Comparison of ENCODE assay signal across 19 mouse cellular contexts in the genomic region with DNA sequence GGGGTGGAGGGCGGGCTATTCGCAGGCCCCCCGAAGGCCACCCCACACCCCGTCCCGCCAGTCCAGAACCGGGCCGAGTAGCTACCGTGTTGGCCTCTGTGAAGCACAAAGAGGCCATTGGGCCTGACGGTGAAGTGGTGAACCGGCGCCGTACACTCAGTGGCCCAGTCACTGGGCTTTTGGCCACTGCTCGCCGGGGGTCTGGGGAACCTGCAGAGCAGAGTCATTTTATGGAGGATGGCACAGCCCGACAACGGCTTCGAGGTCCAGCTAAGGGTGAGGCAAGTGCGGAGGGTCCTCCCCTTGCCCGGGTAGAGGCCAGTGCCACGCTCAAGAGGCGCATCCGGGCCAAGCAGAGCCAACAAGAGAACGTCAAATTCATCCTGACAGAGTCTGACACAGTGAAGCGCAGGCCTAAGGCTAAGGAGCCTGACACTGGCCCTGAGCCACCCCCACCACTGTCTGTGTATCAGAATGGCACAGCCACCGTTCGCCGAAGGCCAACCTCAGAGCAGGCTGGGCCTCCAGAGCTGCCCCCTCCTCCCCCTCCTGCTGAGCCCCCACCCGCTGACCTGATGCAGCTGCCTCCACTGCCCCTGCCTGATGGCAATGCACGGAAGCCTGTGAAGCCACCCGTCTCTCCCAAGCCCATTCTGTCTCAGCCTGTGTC. TPM values are rescaled to one million over a fixed set of nuclear protein-coding genes. Genes with fewer than 3 reads are reported as not detected.
DNase-seq lines count a peak whose midpoint lies in the region; ATAC-seq and TF ChIP-seq lines count a peak whose summit lies in the region.
"Had no signal": no experiment of that assay in that cellular context is flagged by ENCODE, and none has a peak within 500 bp of the region (broad histone marks: within the 10 kb centered on the region; RNA-seq: fewer than 3 reads in every experiment).

No protein-coding gene starts in this region.

- TF ChIP-seq CTCF in E14TG2a.4 (conservative IDR thresholded peaks at IDR 0.05; ENCODE audit: low read length) = no peak
- TF ChIP-seq CTCF in midbrain, postnatal 0 days (IDR thresholded peaks at IDR 0.05) = no peak

- WGBS in midbrain, embryonic 13.5 days = 89% methylated on average over 30 of the region's 30 CpGs
- WGBS in midbrain, embryonic 10.5 days = 89% methylated on average over 30 of the region's 30 CpGs
- 89% methylated on average over 30 of the region's 30 CpGs for WGBS in midbrain, postnatal 0 days

- peaks cover 95% of the 10 kb centered on the region for H3K36me3 ChIP-seq in midbrain, embryonic 13.5 days
- peaks cover 97% of the 10 kb centered on the region for H3K36me3 ChIP-seq in midbrain, embryonic 10.5 days
- H3K36me3 ChIP-seq in E14TG2a.4 (ENCODE audit: insufficient read depth, low read length) = peaks cover 28% of the 10 kb centered on the region
- peaks cover 92% of the 10 kb centered on the region for H3K36me3 ChIP-seq in midbrain, postnatal 0 days (ENCODE audit: insufficient read depth, low read length)

- H3K27me3 ChIP-seq in midbrain, embryonic 13.5 days = no peaks in the 10 kb centered on the region
- peaks cover 14% of the 10 kb centered on the region; the same call in 1 of the 2 replicates for H3K27me3 ChIP-seq in midbrain, embryonic 10.5 days (ENCODE audit: low read depth, poor library complexity, severe bottlenecking)
- H3K27me3 ChIP-seq in E14TG2a.4 (ENCODE audit: insufficient read depth, low read length) = peaks cover 48% of the 10 kb centered on the region
- no peaks in the 10 kb centered on the region for H3K27me3 ChIP-seq in midbrain, postnatal 0 days (ENCODE audit: insufficient read depth, low read length)
- H3K27me3 ChIP-seq: embryonic facial prominence, embryonic 15.5 days had no signal

- H3K9ac ChIP-seq in midbrain, embryonic 13.5 days (replicated peaks) = 0 out of 2 replicates have a peak overlapping the region, but pooled peaks have one; percentile 19
- H3K9ac ChIP-seq in midbrain, postnatal 0 days (replicated peaks; ENCODE audit: low read length, poor library complexity, severe bottlenecking) = 0 out of 2 replicates have a peak overlapping the region, but pooled peaks have one; percentile 8
- H3K9ac ChIP-seq: embryonic facial prominence, embryonic 15.5 days had no signal

- peaks cover 10% of the 10 kb centered on the region for H3K4me1 ChIP-seq in midbrain, embryonic 13.5 days (replicated peaks)
- peaks cover 17% of the 10 kb centered on the region for H3K4me1 ChIP-seq in midbrain, embryonic 10.5 days
- H3K4me1 ChIP-seq in E14TG2a.4 (replicated peaks; ENCODE audit: low read depth, low read length) = peaks cover 61% of the 10 kb centered on the region
- no peaks in the 10 kb centered on the region for H3K4me1 ChIP-seq in midbrain, postnatal 0 days (ENCODE audit: insufficient read depth, low read length)

- H3K27ac ChIP-seq in midbrain, embryonic 13.5 days = no peak overlapping the region
- no peak overlapping the region for H3K27ac ChIP-seq in midbrain, embryonic 10.5 days (replicated peaks)
- no peak overlapping the region for H3K27ac ChIP-seq in midbrain, postnatal 0 days (ENCODE audit: low read depth, low read length)
- H3K27ac ChIP-seq: embryonic facial prominence, embryonic 15.5 days; gastrocnemius, adult 2 months had no signal

- peak; percentile 45 to 53 for DNase-seq in cerebellum, postnatal 25 days
- DNase-seq in cerebellum, postnatal 4 days (ENCODE audit: low spot score in 2 of 2) = no peak
- no peak for DNase-seq in midbrain, embryonic 10.5 days (ENCODE audit: low spot score)
- no peak for DNase-seq in midbrain, postnatal 0 days (ENCODE audit: low spot score)
- no peak for DNase-seq in heart, postnatal 4 days
- DNase-seq: cerebellum, adult 18-20 months; embryo, embryonic 11 days; gastrocnemius, adult 2 months; heart, postnatal 14 days; kidney, adult 11 months; liver; thymus, postnatal 36 days had no signal

- ATAC-seq in midbrain, embryonic 13.5 days = no peak
- ATAC-seq in midbrain, postnatal 0 days (ENCODE audit: low FRiP score) = no peak
- ATAC-seq: lung, postnatal 0 days had no signal

- H3K9me3 ChIP-seq in midbrain, embryonic 13.5 days = no peaks in the 10 kb centered on the region
- H3K9me3 ChIP-seq in midbrain, embryonic 10.5 days (replicated peaks) = no peaks in the 10 kb centered on the region
- no peaks in the 10 kb centered on the region for H3K9me3 ChIP-seq in E14TG2a.4 (ENCODE audit: low read length)
- no peaks in the 10 kb centered on the region for H3K9me3 ChIP-seq in midbrain, postnatal 0 days (ENCODE audit: low read length)
- H3K9me3 ChIP-seq: embryonic facial prominence, embryonic 15.5 days had no signal

- H3K4me3 ChIP-seq in midbrain, embryonic 13.5 days (replicated peaks) = no peak overlapping the region
- H3K4me3 ChIP-seq in midbrain, embryonic 10.5 days = no peak overlapping the region
- peak overlapping the region; percentile 64 for H3K4me3 ChIP-seq in E14TG2a.4 (replicated peaks; ENCODE audit: low read length)
- H3K4me3 ChIP-seq in midbrain, postnatal 0 days (ENCODE audit: low read depth, low read length) = no peak overlapping the region
- H3K4me3 ChIP-seq: embryonic facial prominence, embryonic 15.5 days; gastrocnemius, adult 2 months had no signal

- no peak overlapping the region for H3K4me2 ChIP-seq in midbrain, embryonic 13.5 days (replicated peaks)
- H3K4me2 ChIP-seq in midbrain, postnatal 0 days (ENCODE audit: low read depth, low read length, poor library complexity, severe bottlenecking) = no peak overlapping the region

RNA-seq across cellular contexts. Expression of gene Caskin1, which starts 17.0 kb away (rescaled TPM):
- polyA plus RNA-seq in midbrain, embryonic 13.5 days (2015; fragmentation: Nextera tagmentation; extraction: Ambion mirVana) = 24.7 and 29.1 TPM in 2 replicates
- 6.7 and 8.5 TPM in 2 replicates for polyA plus RNA-seq in midbrain, embryonic 10.5 days (2016; fragmentation: Nextera tagmentation; extraction: Ambion mirVana)
- 151 and 153 TPM in 2 replicates for total RNA-seq in midbrain, postnatal 0 days (2014; rRNA removed)
- polyA plus RNA-seq in midbrain, postnatal 0 days (2015; fragmentation: Nextera tagmentation; extraction: Ambion mirVana) = 43.9 and 47.5 TPM in 2 replicates
- total RNA-seq in heart, postnatal 4 days (2021) = under 1 TPM; 0.34 to 0.91 TPM
- total RNA-seq: megakaryocyte progenitor cell, adult 5-6 weeks; monocyte, adult 5-6 weeks had no signal

RNA-seq across cellular contexts. Expression of gene Traf7, which starts 22.3 kb away (rescaled TPM):
- 97.3 and 106 TPM in 2 replicates for polyA plus RNA-seq in midbrain, embryonic 13.5 days (2015; fragmentation: Nextera tagmentation; extraction: Ambion mirVana)
- polyA plus RNA-seq in midbrain, embryonic 10.5 days (2016; fragmentation: Nextera tagmentation; extraction: Ambion mirVana) = 106 and 110 TPM in 2 replicates
- 175 and 179 TPM in 2 replicates for total RNA-seq in midbrain, postnatal 0 days (2014; rRNA removed)
- 71.4 and 73.6 TPM in 2 replicates for polyA plus RNA-seq in midbrain, postnatal 0 days (2015; fragmentation: Nextera tagmentation; extraction: Ambion mirVana)
- total RNA-seq in heart, postnatal 4 days (2021) = 100 to 1,000 TPM in 1 of 2 experiments, 10 to 100 TPM in 1; 97.6 to 106 TPM

RNA-seq across cellular contexts. Expression of gene Mlst8, which starts 26.5 kb away (rescaled TPM):
- polyA plus RNA-seq in midbrain, embryonic 13.5 days (2015; fragmentation: Nextera tagmentation; extraction: Ambion mirVana) = 38.6 and 41.4 TPM in 2 replicates
- polyA plus RNA-seq in midbrain, embryonic 10.5 days (2016; fragmentation: Nextera tagmentation; extraction: Ambion mirVana) = 40.2 and 40.9 TPM in 2 replicates
- 51.8 and 60.8 TPM in 2 replicates for total RNA-seq in midbrain, postnatal 0 days (2014; rRNA removed)
- 28.4 and 29.5 TPM in 2 replicates for polyA plus RNA-seq in midbrain, postnatal 0 days (2015; fragmentation: Nextera tagmentation; extraction: Ambion mirVana)
- total RNA-seq in heart, postnatal 4 days (2021) = 10 to 100 TPM; 14.9 to 16.3 TPM

RNA-seq across cellular contexts. Expression of gene Rab26, which starts 28.6 kb away (rescaled TPM):
- polyA plus RNA-seq in midbrain, embryonic 13.5 days (2015; fragmentation: Nextera tagmentation; extraction: Ambion mirVana) = 2.9 TPM in 2 replicates
- polyA plus RNA-seq in midbrain, embryonic 10.5 days (2016; fragmentation: Nextera tagmentation; extraction: Ambion mirVana) = 2.1 and 2.9 TPM in 2 replicates
- 4.4 and 7.6 TPM in 2 replicates for total RNA-seq in midbrain, postnatal 0 days (2014; rRNA removed)
- 15.5 and 17.7 TPM in 2 replicates for polyA plus RNA-seq in midbrain, postnatal 0 days (2015; fragmentation: Nextera tagmentation; extraction: Ambion mirVana)
- under 1 TPM; 0.27 to 0.38 TPM for total RNA-seq in heart, postnatal 4 days (2021)
- total RNA-seq: gastrocnemius, adult 2 months; monocyte, adult 5-6 weeks had no signal

RNA-seq across cellular contexts. Expression of gene Bricd5, which starts 31.7 kb away (rescaled TPM):
- not detected in 2 replicates for polyA plus RNA-seq in midbrain, embryonic 13.5 days (2015; fragmentation: Nextera tagmentation; extraction: Ambion mirVana)
- polyA plus RNA-seq in midbrain, embryonic 10.5 days (2016; fragmentation: Nextera tagmentation; extraction: Ambion mirVana) = 0.21 and 0.22 TPM in 2 replicates
- total RNA-seq in midbrain, postnatal 0 days (2014; rRNA removed) = 0.57 TPM in 1 of 2 replicates, not detected in the other
- polyA plus RNA-seq in midbrain, postnatal 0 days (2015; fragmentation: Nextera tagmentation; extraction: Ambion mirVana) = 0.83 and 0.95 TPM in 2 replicates
- total RNA-seq in heart, postnatal 4 days (2021) = under 1 TPM in 1 of 2 experiments, not detected in 1; 0.29 TPM
- total RNA-seq: gastrocnemius, adult 2 months had no signal
- polyA plus RNA-seq: liver, embryonic 16.5 days; lung, postnatal 0 days had no signal

Comparison
In these comparisons a context has a peak if more than half of its experiments do, and no peak if none do; other contexts are left out.
1. DNase-seq: peak in cerebellum, postnatal 25 days (2 of 2); none in cerebellum, postnatal 4 days (0 of 2), midbrain, embryonic 10.5 days (single experiment), midbrain, postnatal 0 days (single experiment) and heart, postnatal 4 days (single experiment).